Mouse (Mus musculus) layer of hippocampus, adult 2 months (tissue): Measurements from ENCODE around the gene Atoh8. TPM values are rescaled to one million over a fixed set of nuclear protein-coding genes. Genes with fewer than 3 reads are reported as not detected.

ENCODE experiments used
- DNase-seq, 2 experiments: peaks; one replicate each; pipeline ENCODE4 v3.0.0; 2022; ENCODE audit warnings: low spot score in 2 of 2
- H3K27ac ChIP-seq: fragments of 200-600 bp; 2 replicates; pipeline ENCODE4 v1.8.1; 2022
- H3K4me3 ChIP-seq: fragments of 200-600 bp; 2 replicates; pipeline ENCODE4 v1.8.1; 2022; ENCODE audit warnings: mild to moderate bottlenecking
- CTCF ChIP-seq: fragments of 200-600 bp; conservative IDR thresholded peaks from 2 replicates; pipeline ENCODE4 v1.8.1; 2022; ENCODE audit warnings: antibody characterized with exemption, mild to moderate bottlenecking, moderate library complexity
- total RNA-seq, 2 experiments: library from RNA; stranded (reverse); gene quantifications; 2 replicates each; pipeline ENCODE4 v1.2.3; 2021

Gene Atoh8
- total RNA-seq, 2 experiments from 2014 or later, result 2.1 to 3.1 TPM

DNA sequence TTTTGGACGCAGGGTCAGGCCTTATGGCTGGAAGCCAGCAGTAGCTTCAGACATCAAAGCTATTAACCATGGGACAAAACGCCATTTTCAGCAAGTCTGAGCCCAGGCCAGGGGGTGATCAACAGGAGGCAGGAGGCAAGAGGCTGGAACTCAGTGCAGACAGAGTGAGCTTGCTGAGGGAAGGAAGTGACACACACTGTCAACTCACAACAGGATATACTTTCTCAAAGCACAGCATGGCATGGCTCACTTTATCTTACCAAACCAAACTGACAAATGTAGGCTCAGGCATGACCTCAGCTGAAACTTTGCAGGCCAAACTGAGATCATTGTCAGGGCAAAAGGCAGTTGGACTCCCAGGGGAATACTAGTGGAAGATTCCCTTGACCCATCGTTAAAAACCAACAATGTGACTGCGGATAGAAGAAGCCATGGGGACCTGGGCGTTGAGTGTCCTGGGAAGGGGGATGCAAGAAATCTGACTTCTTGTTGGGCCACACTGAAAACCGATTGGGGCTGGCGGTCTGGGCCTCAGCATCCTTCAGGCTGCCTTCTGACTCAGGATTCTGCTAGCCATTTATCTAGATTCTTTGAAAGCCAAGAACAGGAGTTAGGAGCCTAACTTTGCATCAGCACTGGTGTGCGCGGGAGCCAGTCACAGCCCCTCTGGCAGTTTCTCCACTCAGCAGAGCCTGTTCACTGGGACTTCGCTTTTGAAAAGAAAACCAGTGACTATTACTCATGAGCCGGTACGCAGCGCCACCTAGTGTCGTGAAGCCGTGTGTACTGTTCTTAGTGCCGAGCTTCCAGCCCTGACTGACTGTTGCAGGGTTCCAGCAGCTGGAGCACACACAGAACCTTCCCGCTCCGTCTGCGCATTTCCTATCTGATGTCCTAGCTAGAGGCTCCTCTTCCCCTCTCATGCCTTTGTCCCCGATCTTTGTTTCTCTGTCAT, 70.8 kb downstream of the Atoh8 start:
- no peak overlapping the region for H3K4me3 ChIP-seq
- peak overlapping the region; percentile 14; the same call in 1 of the 2 replicates for H3K27ac ChIP-seq
- peak; percentile 95 for TF ChIP-seq CTCF
- DNase-seq, result peak; percentile 82 to 91

DNA sequence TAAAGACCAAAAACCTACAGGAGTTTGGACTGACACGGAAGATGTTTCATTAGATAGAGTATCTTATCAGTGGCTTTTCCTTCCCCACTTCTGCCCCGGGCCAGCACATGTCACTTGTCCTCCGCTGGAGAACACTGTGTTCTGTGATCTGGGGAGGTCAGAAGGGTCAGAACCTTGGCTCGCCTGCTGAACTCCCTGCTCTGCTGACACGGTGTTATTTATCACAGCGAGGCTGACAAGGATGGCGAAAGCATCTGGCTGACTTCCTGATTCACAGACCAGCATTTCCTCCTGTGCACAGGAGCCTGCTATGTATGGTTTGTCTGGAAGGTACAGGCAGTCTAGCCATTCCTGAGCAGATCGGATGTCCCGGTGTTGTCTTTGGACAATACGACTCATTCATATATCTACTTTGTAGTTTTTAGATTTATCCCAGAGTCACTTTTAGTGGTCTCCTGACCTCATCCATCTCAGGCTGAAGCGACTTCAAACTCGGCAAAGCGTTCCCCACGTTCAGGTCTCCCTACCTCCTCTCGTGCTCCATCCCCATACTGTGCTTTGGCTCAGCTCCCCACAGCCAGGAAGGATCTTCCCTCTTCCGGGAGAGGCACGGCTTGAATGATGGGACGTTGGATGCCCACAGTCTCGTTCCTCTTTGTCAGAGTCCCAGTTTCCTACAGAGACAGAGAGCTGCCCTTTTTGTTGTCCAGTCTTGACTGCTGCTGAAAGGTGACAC, 73.1 kb downstream of the Atoh8 start:
- H3K27ac ChIP-seq, result no peak overlapping the region
- no peak for TF ChIP-seq CTCF
- H3K4me3 ChIP-seq, result no peak overlapping the region
- no peak for DNase-seq

DNA sequence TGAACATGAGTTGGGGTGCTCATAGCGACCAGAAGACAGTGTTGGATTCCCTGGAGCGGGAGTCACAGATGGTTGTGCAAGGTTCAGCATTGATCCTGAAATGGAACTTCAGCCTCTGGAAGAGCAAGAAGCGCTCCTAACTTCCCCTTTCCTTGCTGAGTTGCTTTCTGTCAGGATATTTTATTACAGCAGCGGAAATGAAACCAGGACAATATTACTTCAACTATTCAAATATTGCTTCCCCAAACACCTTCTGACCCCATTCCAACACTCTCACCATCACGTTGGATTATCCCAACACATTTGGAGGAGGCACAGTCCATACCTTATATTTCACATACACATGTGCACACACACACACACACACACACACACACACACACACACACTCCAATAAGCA, 73.6 kb downstream of the Atoh8 start:
- no peak for TF ChIP-seq CTCF
- DNase-seq, result no peak
- no peak overlapping the region for H3K4me3 ChIP-seq
- H3K27ac ChIP-seq, result no peak overlapping the region

DNA sequence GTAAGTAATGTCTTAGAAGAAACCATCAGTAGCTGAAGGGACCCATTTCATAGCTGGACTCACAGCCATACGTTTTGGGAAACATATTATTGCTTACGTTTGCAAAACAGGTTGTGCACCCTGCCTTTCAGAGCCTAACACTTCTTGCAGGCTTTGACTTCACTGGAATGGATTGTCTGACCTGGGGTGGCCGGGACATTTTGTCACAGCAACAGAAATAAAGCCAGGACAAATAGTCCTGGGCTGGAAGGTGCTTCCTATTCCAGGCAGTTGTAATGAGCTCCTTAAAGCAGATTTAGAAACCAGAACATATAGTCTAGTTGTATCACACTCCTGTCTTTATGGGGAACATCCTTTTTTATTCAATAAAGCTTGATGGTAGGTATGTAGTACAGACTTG, 74.4 kb downstream of the Atoh8 start:
- DNase-seq, result no peak
- Histone ChIP-seq H3K27ac (no peak overlapping the region), H3K4me3 (no peak overlapping the region)
- TF ChIP-seq CTCF, result no peak

DNA sequence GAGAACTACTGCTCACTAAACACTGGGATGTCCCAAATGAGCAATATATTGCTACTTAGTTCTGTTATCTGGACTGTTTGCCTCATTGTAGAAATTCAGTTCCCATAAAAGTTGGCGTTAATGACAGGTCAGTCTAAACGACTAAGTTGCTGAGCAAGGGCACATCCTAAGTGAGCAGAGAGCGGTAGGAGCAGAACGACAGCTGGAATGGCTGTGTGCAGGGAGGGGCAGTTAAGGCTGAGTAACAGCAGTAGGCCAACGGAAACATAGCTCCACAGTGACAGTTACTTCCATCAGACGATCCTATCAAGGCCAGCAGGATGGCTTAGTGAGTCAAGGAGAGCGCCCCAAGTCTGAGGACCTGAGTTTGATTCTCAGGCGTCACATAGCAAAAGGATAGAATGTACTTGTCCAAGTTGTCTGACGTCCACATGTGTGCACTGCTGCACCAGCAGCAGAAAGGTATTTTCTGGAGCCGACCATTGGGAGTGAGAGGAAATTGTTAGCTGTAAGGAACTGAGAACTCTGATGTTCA, 75.4 kb downstream of the Atoh8 start:
- Histone ChIP-seq H3K27ac (no peak overlapping the region), H3K4me3 (no peak overlapping the region)
- DNase-seq, result no peak
- TF ChIP-seq CTCF, result no peak

DNA sequence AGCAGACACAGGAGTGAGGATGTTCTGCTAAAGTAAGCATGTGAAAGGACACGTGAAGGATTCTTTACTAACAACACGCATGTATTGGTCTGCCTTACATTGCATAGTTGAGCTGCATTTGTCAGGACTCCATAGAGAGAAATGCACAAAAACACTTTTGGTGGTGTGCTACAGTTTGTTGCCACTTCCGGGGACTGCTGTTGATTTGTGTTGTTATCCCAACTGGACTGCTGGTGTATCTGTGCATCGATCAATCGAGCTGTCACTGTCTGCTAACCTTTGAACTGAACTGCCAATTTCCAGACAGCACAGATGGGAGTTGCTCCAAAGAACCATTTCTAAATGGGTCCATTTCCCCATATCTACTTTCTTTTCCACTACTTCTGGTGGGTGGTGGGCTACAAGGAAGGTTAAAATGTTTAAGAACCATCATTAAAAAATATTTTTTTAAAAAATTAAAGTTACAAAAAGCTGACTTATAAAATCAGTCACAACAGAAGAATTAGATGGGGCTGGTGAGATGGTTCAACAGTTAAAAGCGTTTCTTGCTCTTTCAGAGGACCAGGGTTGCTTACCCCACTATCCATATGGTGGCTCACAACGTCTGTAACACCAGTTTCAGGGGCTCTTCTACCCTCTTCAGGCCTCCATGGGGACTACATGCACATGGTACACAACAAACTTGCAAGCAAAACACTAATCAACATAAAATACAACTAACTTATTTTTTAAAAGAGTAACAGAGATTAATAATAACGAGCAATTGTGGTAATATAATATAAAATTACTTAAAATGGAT, 76.2 kb downstream of the Atoh8 start:
- no peak for DNase-seq
- TF ChIP-seq CTCF, result peak; percentile 42
- Histone ChIP-seq H3K27ac (no peak overlapping the region), H3K4me3 (no peak overlapping the region)

Other genes starting within 250 kb of the Atoh8 start
- 10 to 100 TPM; 99.3 TPM for gene St3gal5, start 138.0 kb downstream of the Atoh8 start, total RNA-seq
- not detected for gene Sftpb, start 69.0 kb upstream of the Atoh8 start, total RNA-seq
- gene Usp39, start 109.6 kb upstream of the Atoh8 start, total RNA-seq, result 10 to 100 TPM; 31.0 to 32.5 TPM
- gene 0610030E20Rik, start 111.7 kb upstream of the Atoh8 start, total RNA-seq, result 10 to 100 TPM; 17.4 to 19.0 TPM
- 10 to 100 TPM in 1 of 2 experiments, 1 to 10 TPM in 1; 9.6 to 11.3 TPM for gene Tmem150a, start 119.9 kb upstream of the Atoh8 start, total RNA-seq
- 10 to 100 TPM; 74.7 to 86.1 TPM for gene Rnf181, start 131.4 kb upstream of the Atoh8 start, total RNA-seq
- 1 to 10 TPM; 3.9 to 4.6 TPM for gene Vamp5, start 144.9 kb upstream of the Atoh8 start, total RNA-seq
- 10 to 100 TPM; 11.5 to 12.5 TPM for gene Vamp8, start 155.1 kb upstream of the Atoh8 start, total RNA-seq
- 10 to 100 TPM; 24.2 to 30.3 TPM for gene Ggcx, start 178.7 kb upstream of the Atoh8 start, total RNA-seq
- 100 to 1,000 TPM; 172 to 195 TPM for gene Mat2a, start 204.0 kb upstream of the Atoh8 start, total RNA-seq